Mouse (Mus musculus): ENCODE measurements at regions not wholly inside any gene's neighbourhood (a gene's known extent, or its start where the extent isn't known, plus 50 kb on each side); places are given as distances from the start of the nearest gene placed in this dataset.
A peak's percentile ranks its signal among the peaks of the same experiment; 100 is the strongest.

GRCm38 (mm10) chr4:66515815-66516214 lies 111.4 kb upstream of the Astn2 start:
- no peak for DNase-seq (ENCODE audit: low spot score)
- H3K27ac ChIP-seq (ENCODE audit: low read depth, low read length): no peak overlapping the region
- WGBS: 63% methylated on average over 1 of the region's 1 CpGs

GRCm38 (mm10) chr4:66483496-66483895 lies 79.1 kb upstream of the Astn2 start:
- Histone ChIP-seq H3K27me3 (replicated peaks; ENCODE audit: control insufficient read depth, insufficient read depth, low read length) (no peaks in the 10 kb centered on the region), H3K4me1 (replicated peaks; ENCODE audit: control insufficient read depth, insufficient read depth, low read length) (no peaks in the 10 kb centered on the region), H3K36me3 (ENCODE audit: control insufficient read depth, insufficient read depth, low read length) (no peaks in the 10 kb centered on the region), H3K4me2 (no peak overlapping the region), H3K4me3 (ENCODE audit: low read depth, low read length) (no peak overlapping the region), H3K9me3 (ENCODE audit: control insufficient read depth, low read length) (no peaks in the 10 kb centered on the region), H3K9ac (ENCODE audit: low read depth, low read length) (no peak overlapping the region), H3K27ac (ENCODE audit: low read depth, low read length) (no peak overlapping the region)
- 72% methylated on average over 6 of the region's 6 CpGs for WGBS
- DNase-seq (ENCODE audit: low spot score) (no peak), ATAC-seq (replicated peaks; ENCODE audit: low FRiP score) (no peak)

More at GRCm38 (mm10) chr4:66515815-66516214, 111.4 kb upstream of the Astn2 start:
- no peak for ATAC-seq (replicated peaks; ENCODE audit: low FRiP score)
- Histone ChIP-seq H3K36me3 (ENCODE audit: control insufficient read depth, insufficient read depth, low read length) (no peaks in the 10 kb centered on the region), H3K9me3 (ENCODE audit: control insufficient read depth, low read length) (no peaks in the 10 kb centered on the region), H3K27me3 (replicated peaks; ENCODE audit: control insufficient read depth, insufficient read depth, low read length) (no peaks in the 10 kb centered on the region), H3K4me3 (ENCODE audit: low read depth, low read length) (no peak overlapping the region), H3K4me1 (replicated peaks; ENCODE audit: control insufficient read depth, insufficient read depth, low read length) (no peaks in the 10 kb centered on the region), H3K9ac (ENCODE audit: low read depth, low read length) (no peak overlapping the region), H3K4me2 (no peak overlapping the region)

GRCm38 (mm10) chr4:66482495-66483291 lies 78.3 kb upstream of the Astn2 start:
- Histone ChIP-seq H3K9me3 (ENCODE audit: control insufficient read depth, low read length) (no peaks in the 10 kb centered on the region), H3K4me1 (replicated peaks; ENCODE audit: control insufficient read depth, insufficient read depth, low read length) (no peaks in the 10 kb centered on the region), H3K36me3 (ENCODE audit: control insufficient read depth, insufficient read depth, low read length) (no peaks in the 10 kb centered on the region), H3K27me3 (replicated peaks; ENCODE audit: control insufficient read depth, insufficient read depth, low read length) (no peaks in the 10 kb centered on the region), H3K9ac (ENCODE audit: low read depth, low read length) (no peak overlapping the region), H3K4me3 (ENCODE audit: low read depth, low read length) (no peak overlapping the region), H3K4me2 (no peak overlapping the region), H3K27ac (ENCODE audit: low read depth, low read length) (no peak overlapping the region)
- 50% methylated on average over 2 of the region's 2 CpGs for WGBS
- ATAC-seq (replicated peaks; ENCODE audit: low FRiP score) (peak; percentile 20; the same call in 1 of the 2 replicates), DNase-seq (ENCODE audit: low spot score) (no peak)

GRCm38 (mm10) chr4:66478601-66479217 lies 74.3 kb upstream of the Astn2 start:
- no peak for ATAC-seq (replicated peaks; ENCODE audit: low FRiP score)
- no peak overlapping the region for H3K9ac ChIP-seq (ENCODE audit: low read depth, low read length)
- no peak overlapping the region for H3K4me2 ChIP-seq
- no peak for DNase-seq (ENCODE audit: low spot score)
- no peaks in the 10 kb centered on the region for H3K36me3 ChIP-seq (ENCODE audit: control insufficient read depth, insufficient read depth, low read length)
- H3K9me3 ChIP-seq (ENCODE audit: control insufficient read depth, low read length): no peaks in the 10 kb centered on the region
- no peak overlapping the region for H3K27ac ChIP-seq (ENCODE audit: low read depth, low read length)
- no peaks in the 10 kb centered on the region for H3K27me3 ChIP-seq (replicated peaks; ENCODE audit: control insufficient read depth, insufficient read depth, low read length)
- no peaks in the 10 kb centered on the region for H3K4me1 ChIP-seq (replicated peaks; ENCODE audit: control insufficient read depth, insufficient read depth, low read length)
- WGBS: 78% methylated on average over 8 of the region's 8 CpGs
- H3K4me3 ChIP-seq (ENCODE audit: low read depth, low read length): no peak overlapping the region

All from liver, embryonic 11.5 days (tissue).